Mouse (Mus musculus) thymus, adult 2 months (tissue): ENCODE results near the gene Pank4.

Experiments
- CTCF ChIP-seq: fragments of 200-500 bp; IDR thresholded peaks from 2 replicates; pipeline ENCODE4 v1.5.1; 2012; ENCODE audit warnings: mild to moderate bottlenecking, control low read depth, low read length, moderate library complexity, borderline replicate concordance; ENCODE audit not compliant: control insufficient read depth, poor library complexity, insufficient read depth; ENCODE audit errors: extremely low read depth
- POLR2A ChIP-seq: fragments of 200-500 bp; IDR thresholded peaks from 2 replicates; pipeline ENCODE4 v1.6.1; 2012; ENCODE audit warnings: mild to moderate bottlenecking, low read length, control low read depth, moderate library complexity; ENCODE audit not compliant: control insufficient read depth, poor library complexity, insufficient read depth; ENCODE audit errors: extremely low read depth

- TF ChIP-seq CTCF, result no peak
- TF ChIP-seq POLR2A, result no peak
These were observed 41.6 kb upstream of the Pank4 start for GRCm38 (mm10) chr4:154922291-154922690.
